Mouse (Mus musculus) forebrain, embryonic 13.5 days (tissue): ENCODE measurements around the gene Tjp1. TPM values are rescaled to one million over a fixed set of nuclear protein-coding genes. Genes with fewer than 3 reads are reported as not detected.

ENCODE experiments used
- ATAC-seq: fragments of 200-750 bp; cut with Nextera tagmentation; 2 replicates; pipeline ENCODE4 v1.8.0; 2017
- H3K27ac ChIP-seq: fragments of 300-500 bp; sonication (generic); 2 replicates; pipeline ENCODE4 v1.5.1; 2015; ENCODE audit warnings: inconsistent platforms, mild to moderate bottlenecking, moderate library complexity
- H3K27me3 ChIP-seq: fragments of 300-500 bp; sonication (generic); 2 replicates; pipeline ENCODE4 v1.6.1; 2015; ENCODE audit warnings: mild to moderate bottlenecking, inconsistent platforms
- H3K36me3 ChIP-seq: fragments of 300-500 bp; sonication (generic); 2 replicates; pipeline ENCODE4 v1.6.1; 2015; ENCODE audit warnings: mild to moderate bottlenecking, inconsistent platforms; ENCODE audit not compliant: poor library complexity, severe bottlenecking
- H3K4me1 ChIP-seq: fragments of 300-500 bp; sonication (generic); 2 replicates; pipeline ENCODE4 v1.6.1; 2015; ENCODE audit warnings: inconsistent platforms
- H3K4me2 ChIP-seq: fragments of 300-500 bp; sonication (generic); 2 replicates; pipeline ENCODE4 v1.6.1; 2015; ENCODE audit warnings: inconsistent platforms, mild to moderate bottlenecking, moderate library complexity
- H3K4me3 ChIP-seq: fragments of 300-500 bp; sonication (generic); 2 replicates; pipeline ENCODE4 v1.5.1; 2015; ENCODE audit warnings: mild to moderate bottlenecking, inconsistent platforms
- H3K9ac ChIP-seq: fragments of 300-500 bp; sonication (generic); 2 replicates; pipeline ENCODE4 v1.6.1; 2015; ENCODE audit warnings: mild to moderate bottlenecking, inconsistent platforms
- H3K9me3 ChIP-seq: fragments of 300-500 bp; sonication (generic); replicated peaks from 2 replicates; pipeline ENCODE4 v1.6.1; 2016; ENCODE audit warnings: inconsistent platforms
- WGBS: fragments of 180-500 bp; shearing (Covaris S2); methylation state at CpG from one replicate; pipeline ENCODE4 v1.1.7; 2015; 5-methylcytosine and 5-hydroxymethylcytosine counted together
- polyA plus RNA-seq: library from polyadenylated mRNA; unstranded; fragments of >200 nt; fragmentation: Nextera tagmentation; extraction: Ambion mirVana; gene quantifications from 2 replicates; pipeline ENCODE4 v1.2.1, GENCODE M21; 2015

Tjp1 gene
- polyA plus RNA-seq, 1 experiment from 2014 or later: 19.9 TPM

DNA sequence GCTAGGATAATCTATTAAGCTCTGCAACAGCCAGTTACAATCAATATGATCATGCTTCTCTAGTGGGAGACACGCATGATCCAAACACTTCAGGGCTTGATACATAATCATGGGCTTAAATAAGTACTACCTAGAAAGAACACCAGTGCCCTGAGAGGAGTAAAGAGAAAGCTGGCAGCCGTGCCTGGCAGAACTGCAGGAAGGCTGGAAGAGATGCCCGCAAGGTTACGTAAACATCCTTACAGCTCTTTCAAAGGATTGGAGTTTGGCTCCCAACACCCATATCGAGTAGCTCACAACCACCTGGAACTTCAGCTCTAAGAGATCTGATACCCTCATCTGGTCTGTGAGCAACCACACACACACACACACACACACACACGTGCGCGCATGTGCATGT is 167.8 kb downstream of the Tjp1 start:
- Histone ChIP-seq H3K27me3 (no peaks in the 10 kb centered on the region), H3K36me3 (no peaks in the 10 kb centered on the region), H3K4me3 (no peak overlapping the region), H3K9me3 (no peaks in the 10 kb centered on the region), H3K27ac (no peak overlapping the region), H3K4me2 (no peak overlapping the region), H3K4me1 (peaks cover 32% of the 10 kb centered on the region), H3K9ac (no peak overlapping the region)
- WGBS: 85% methylated on average over 8 of the region's 8 CpGs
- ATAC-seq: no peak

DNA sequence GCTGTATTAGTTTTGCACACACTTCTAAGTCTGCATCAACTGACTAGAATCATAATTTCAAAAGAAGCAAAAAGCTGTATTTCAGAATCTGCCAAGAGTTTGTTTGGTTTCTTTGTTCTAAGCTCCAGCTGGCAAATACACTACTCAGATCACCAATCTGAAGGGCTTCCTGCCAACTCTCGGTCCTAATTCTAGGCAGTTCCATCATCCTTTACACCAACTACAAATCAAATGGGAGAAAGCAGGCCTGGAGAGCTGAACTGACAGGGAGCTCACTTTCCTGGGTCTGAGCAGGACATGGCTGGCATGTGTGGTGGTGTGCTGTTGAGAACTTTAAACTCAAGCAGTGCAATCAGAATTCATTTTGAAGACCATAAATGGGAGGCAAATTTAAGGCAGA is 170.0 kb downstream of the Tjp1 start:
- Histone ChIP-seq H3K27ac (peak overlapping the region; percentile 48), H3K9ac (no peak overlapping the region), H3K4me2 (no peak overlapping the region), H3K4me1 (peaks cover 32% of the 10 kb centered on the region), H3K27me3 (no peaks in the 10 kb centered on the region), H3K36me3 (no peaks in the 10 kb centered on the region), H3K9me3 (no peaks in the 10 kb centered on the region), H3K4me3 (no peak overlapping the region)
- peak; percentile 63 for ATAC-seq
- 15% methylated on average over 1 of the region's 1 CpGs for WGBS

DNA sequence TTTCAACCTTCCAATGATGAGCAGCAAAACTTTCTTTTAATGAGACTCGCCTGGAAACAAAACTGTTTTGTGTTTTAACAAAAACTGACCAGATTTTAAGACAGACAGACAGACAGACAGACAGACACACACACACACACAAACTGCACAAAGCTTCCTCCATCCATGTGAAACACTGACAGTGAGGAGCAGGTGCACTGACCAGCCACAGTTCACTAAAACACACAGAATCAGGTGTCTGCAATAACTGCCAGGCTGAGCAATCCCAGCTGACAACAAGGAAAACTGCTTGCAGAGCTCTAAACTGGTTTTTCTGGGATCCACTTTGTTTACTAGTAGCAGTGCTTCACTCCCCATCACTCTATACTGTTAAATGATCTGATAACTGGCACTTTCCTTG is 171.4 kb downstream of the Tjp1 start:
- no peak for ATAC-seq
- H3K27me3 ChIP-seq: no peaks in the 10 kb centered on the region
- no peak overlapping the region for H3K4me3 ChIP-seq
- no peak overlapping the region for H3K4me2 ChIP-seq
- WGBS: 65% methylated on average over 1 of the region's 1 CpGs
- peaks cover 32% of the 10 kb centered on the region for H3K4me1 ChIP-seq
- H3K36me3 ChIP-seq: no peaks in the 10 kb centered on the region
- no peak overlapping the region for H3K9ac ChIP-seq
- H3K9me3 ChIP-seq: no peaks in the 10 kb centered on the region
- H3K27ac ChIP-seq: no peak overlapping the region

DNA sequence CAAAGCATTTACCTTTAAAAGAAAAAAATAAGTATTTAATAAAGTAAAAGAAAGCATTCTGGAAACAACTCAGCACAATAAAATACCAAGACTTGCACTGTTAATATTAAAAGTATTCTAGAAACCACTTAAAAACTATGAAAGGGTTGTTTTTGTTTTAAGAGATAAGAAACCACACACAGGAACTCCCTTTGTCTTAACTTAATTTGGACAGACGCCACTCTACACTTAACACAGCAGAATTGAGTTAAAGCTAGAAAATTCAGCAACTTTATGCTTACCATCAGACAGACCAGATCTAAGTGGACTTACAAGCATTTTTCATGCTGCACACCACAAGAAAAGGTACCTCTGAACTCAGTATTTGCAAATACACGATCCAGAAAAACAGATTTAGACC is 172.7 kb downstream of the Tjp1 start:
- WGBS: 74% methylated on average over 2 of the region's 2 CpGs
- Histone ChIP-seq H3K36me3 (no peaks in the 10 kb centered on the region), H3K9ac (no peak overlapping the region), H3K27ac (no peak overlapping the region), H3K4me2 (no peak overlapping the region), H3K9me3 (no peaks in the 10 kb centered on the region), H3K4me3 (no peak overlapping the region), H3K27me3 (no peaks in the 10 kb centered on the region), H3K4me1 (peaks cover 28% of the 10 kb centered on the region)
- ATAC-seq: no peak

DNA sequence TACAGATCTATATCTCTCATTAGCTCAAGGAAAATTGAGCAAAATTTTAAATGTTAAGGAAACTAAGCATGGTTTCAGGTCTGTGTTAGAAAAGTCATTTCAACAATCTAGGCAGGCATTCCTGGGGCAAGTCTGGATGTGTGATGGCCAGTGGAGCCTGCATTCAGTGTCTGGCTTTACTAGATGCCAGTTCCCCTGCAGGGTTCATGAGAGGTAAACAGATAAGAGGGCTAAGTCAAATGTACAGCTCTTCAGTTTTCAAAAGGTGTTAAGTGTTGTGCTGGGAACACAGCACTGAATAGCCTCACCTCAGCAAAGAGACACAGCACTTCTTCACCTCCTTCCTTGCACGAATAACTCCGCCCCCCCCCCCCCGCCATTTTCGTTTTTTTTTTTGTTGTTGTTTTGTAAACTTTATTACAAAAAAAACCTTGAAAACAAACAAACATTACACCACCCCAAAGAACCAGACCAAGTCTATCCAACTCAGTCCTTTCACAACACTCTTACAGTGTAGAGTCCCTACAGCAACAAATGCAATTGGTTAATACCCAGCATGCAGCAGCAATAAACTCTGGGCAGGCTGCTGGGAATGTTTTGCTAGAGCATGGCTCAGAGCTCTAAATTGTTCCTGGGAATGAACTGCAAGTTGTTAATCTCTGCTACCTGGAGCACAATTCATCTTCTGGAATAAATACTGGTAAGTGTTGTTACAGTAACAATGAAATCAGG is 177.1 kb downstream of the Tjp1 start:
- H3K4me2 ChIP-seq: no peak overlapping the region
- no peak overlapping the region for H3K9ac ChIP-seq
- H3K9me3 ChIP-seq: no peaks in the 10 kb centered on the region
- no peaks in the 10 kb centered on the region for H3K4me1 ChIP-seq
- H3K36me3 ChIP-seq: no peaks in the 10 kb centered on the region
- H3K27me3 ChIP-seq: no peaks in the 10 kb centered on the region
- no peak for ATAC-seq
- no peak overlapping the region for H3K27ac ChIP-seq
- no peak overlapping the region for H3K4me3 ChIP-seq
- 83% methylated on average over 4 of the region's 4 CpGs for WGBS

DNA sequence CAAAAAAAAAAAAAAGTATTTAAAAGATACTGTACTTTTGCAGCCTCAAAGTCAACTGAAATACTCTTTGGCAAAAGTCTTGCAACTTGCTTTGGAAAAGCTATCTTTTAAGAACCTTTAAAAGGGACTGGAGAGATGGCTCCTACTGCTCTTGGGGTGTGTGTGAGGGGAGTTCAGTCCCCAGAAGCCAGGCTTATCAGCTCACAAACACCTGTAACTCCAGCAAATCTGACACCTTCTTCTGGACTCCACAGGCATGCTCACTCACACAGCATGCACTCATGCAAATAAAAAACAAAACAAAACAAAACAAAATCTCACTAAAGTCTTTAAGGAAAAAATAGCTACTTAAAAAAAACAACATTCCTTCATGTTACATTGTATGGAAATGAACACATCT is 179.0 kb downstream of the Tjp1 start:
- Histone ChIP-seq H3K27ac (no peak overlapping the region), H3K4me1 (no peaks in the 10 kb centered on the region), H3K4me3 (no peak overlapping the region), H3K36me3 (no peaks in the 10 kb centered on the region), H3K4me2 (no peak overlapping the region), H3K9ac (no peak overlapping the region), H3K9me3 (no peaks in the 10 kb centered on the region), H3K27me3 (no peaks in the 10 kb centered on the region)
- ATAC-seq: no peak

DNA sequence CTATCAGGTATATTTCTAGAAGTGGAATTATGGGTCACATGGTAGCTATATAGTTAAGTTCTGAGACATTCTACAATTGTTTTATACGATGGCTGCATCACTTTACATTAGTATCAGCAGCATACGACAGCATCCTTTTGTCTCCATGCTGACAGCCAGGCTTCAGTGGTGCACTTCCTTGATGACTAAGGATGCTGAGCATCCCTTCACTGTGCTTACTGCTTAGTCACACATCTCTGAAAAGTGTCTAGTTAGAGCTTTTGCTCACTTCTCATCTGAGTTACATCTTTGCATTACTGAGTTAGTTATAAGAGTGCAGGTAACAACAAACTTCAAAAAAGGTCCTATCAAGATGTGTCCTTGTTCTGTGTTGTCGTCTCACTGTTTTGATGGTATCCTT is 182.3 kb downstream of the Tjp1 start:
- no peak overlapping the region for H3K4me2 ChIP-seq
- ATAC-seq: no peak
- H3K36me3 ChIP-seq: no peaks in the 10 kb centered on the region
- H3K9me3 ChIP-seq: no peaks in the 10 kb centered on the region
- no peak overlapping the region for H3K27ac ChIP-seq
- no peak overlapping the region for H3K4me3 ChIP-seq
- no peak overlapping the region for H3K9ac ChIP-seq
- WGBS: 80% methylated on average over 3 of the region's 3 CpGs
- no peaks in the 10 kb centered on the region for H3K4me1 ChIP-seq
- no peaks in the 10 kb centered on the region for H3K27me3 ChIP-seq

DNA sequence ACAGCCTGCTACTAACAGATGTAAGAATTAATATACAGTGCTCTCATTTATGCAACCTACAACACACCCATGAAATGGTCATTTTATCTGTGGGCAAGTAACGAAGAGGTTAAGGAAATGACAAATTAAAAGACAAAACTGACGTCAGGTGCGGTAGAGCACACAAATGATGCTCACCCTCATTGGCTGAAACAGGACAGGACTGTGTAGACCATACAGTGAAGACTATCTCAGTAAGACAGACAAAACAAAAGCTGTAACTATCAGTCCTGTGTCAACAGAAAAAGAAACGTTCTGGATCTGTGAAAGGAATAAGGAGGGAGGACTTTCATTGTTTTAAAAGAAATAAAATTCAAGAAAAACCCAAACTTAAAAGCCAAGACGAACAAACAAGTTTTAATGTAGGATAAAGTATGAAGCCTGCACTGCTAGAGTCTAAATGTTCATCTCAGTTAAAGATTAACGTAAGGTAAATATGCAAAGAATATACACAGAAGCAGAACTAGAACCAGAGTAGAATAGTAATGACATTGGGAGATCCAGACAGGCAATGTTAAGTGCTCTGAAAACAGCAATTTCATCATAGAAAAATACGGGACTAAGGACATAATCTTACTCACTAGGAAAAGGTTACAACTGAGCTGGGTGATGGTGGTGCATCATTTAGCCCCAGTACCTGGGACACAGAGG is 189.9 kb downstream of the Tjp1 start:
- no peak overlapping the region for H3K27ac ChIP-seq
- 93% methylated on average over 7 of the region's 7 CpGs for WGBS
- H3K4me3 ChIP-seq: no peak overlapping the region
- no peak for ATAC-seq
- no peaks in the 10 kb centered on the region for H3K27me3 ChIP-seq
- H3K4me1 ChIP-seq: no peaks in the 10 kb centered on the region
- peaks cover 39% of the 10 kb centered on the region for H3K36me3 ChIP-seq
- no peaks in the 10 kb centered on the region for H3K9me3 ChIP-seq
- H3K9ac ChIP-seq: no peak overlapping the region
- H3K4me2 ChIP-seq: no peak overlapping the region

DNA sequence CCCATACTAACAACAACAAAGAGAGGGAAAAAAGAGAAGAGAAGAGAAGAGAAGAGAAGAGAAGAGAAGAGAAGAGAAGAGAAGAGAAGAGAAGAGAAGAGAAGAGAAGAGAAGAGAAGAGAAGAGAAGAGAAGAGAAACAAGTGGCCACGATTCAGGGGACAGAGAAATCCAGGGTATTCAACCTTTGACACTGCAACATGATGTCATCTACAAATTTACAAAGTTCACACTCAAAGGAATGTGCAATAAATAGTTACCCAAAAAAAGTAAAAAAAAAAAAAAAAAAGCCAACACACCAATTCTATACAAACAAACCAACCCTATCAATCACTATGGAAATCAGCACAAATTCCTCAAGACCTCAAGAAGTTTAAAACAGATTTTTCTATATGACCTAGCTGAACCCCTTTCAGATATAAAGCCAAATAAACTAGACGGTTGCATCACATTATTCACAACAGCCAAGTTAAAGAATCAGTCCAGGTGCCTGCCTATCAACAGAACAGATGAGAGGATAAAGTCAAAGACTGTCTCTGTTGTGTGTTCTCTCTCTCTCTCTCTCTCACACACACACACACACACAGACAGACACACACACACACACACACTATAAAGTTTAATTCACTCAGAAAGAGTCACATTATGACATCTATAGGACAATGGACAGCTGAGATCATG is 194.4 kb downstream of the Tjp1 start:
- ATAC-seq: no peak
- 84% methylated on average over 2 of the region's 2 CpGs for WGBS
- no peak overlapping the region for H3K4me2 ChIP-seq
- no peaks in the 10 kb centered on the region for H3K27me3 ChIP-seq
- H3K36me3 ChIP-seq: peaks cover 39% of the 10 kb centered on the region
- H3K4me3 ChIP-seq: no peak overlapping the region
- no peak overlapping the region for H3K27ac ChIP-seq
- H3K4me1 ChIP-seq: no peaks in the 10 kb centered on the region
- H3K9ac ChIP-seq: no peak overlapping the region
- no peaks in the 10 kb centered on the region for H3K9me3 ChIP-seq

DNA sequence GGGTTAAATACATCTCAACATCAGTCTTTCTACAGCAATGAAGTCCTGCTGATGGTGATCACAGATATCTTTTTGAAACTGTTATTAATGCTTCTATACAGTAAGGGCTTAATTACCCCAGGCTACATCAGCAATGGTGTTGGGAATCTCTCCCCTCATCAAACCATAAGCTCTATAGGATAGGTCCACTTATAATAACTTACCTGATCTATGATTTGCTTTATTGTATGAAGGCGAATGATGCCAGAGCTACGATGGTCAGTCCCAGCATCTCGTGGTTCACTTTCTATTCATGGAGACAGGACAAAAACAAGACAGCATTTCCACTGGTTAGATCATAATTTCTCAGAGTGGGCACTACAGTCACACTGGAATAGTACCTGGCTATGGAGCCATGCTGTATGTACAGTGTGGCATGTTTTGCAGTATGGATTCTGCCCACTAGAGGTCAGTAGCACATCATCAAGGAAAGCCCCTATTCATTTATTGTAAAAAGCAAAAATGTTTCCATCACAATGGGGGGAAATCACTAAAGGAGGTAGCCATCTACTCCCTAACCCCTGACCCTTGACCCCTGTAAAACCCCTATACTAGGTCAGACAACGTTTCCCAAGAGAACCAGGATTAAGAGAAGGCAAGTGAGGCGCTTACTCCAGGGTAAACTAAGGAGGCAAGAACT is 208.4 kb downstream of the Tjp1 start:
- Histone ChIP-seq H3K9me3 (no peaks in the 10 kb centered on the region), H3K36me3 (peaks cover 36% of the 10 kb centered on the region), H3K27me3 (no peaks in the 10 kb centered on the region), H3K9ac (no peak overlapping the region), H3K4me2 (no peak overlapping the region), H3K27ac (no peak overlapping the region), H3K4me1 (no peaks in the 10 kb centered on the region), H3K4me3 (no peak overlapping the region)
- peak; percentile 87 for ATAC-seq
- WGBS: 73% methylated on average over 5 of the region's 5 CpGs

DNA sequence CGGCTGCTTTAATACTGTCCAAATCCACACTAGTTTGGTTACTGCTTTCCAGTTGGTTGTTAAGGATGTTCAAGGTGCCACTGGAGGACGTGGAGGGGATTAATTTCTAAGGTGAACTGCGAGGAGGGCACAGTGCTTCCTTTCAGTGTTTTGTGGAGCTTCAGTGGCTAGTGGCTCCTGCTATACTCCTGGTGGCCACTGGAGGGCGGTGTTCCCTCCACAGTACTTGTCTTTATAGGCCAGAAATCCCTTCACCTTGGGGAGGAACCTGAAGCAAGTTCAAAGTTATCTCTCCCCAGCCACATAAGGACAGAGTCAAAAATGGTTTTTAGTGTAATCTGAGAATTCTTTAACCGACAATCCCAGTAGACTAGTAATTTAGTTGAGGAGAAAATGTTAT is 210.2 kb downstream of the Tjp1 start:
- no peaks in the 10 kb centered on the region for H3K27me3 ChIP-seq
- 0 out of 2 replicates have a peak, but pooled peaks have one; percentile 16 for ATAC-seq
- no peak overlapping the region for H3K4me2 ChIP-seq
- H3K9me3 ChIP-seq: no peaks in the 10 kb centered on the region
- WGBS: 38% methylated on average over 5 of the region's 5 CpGs
- H3K4me3 ChIP-seq: no peak overlapping the region
- H3K36me3 ChIP-seq: peaks cover 48% of the 10 kb centered on the region
- H3K4me1 ChIP-seq: no peaks in the 10 kb centered on the region
- H3K27ac ChIP-seq: no peak overlapping the region
- no peak overlapping the region for H3K9ac ChIP-seq

DNA sequence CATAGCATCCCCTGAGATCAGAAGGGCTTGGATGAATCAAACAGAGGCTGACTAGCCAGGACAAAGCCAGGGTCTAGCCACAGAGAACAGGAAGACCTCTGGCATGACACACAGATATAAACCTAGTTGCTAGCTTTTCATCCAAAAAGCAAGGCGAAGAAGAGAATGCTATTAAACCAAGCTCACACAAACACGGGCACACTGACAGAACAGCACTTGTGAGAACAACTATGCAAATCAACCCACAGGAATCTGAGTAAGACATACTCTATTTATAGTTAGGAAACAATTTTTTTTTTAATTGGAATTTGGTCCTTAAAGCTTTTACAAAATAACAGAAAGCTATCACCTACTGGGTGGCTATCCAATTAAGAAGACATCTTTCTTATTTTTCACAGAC is 212.4 kb downstream of the Tjp1 start:
- ATAC-seq: no peak
- peaks cover 57% of the 10 kb centered on the region for H3K36me3 ChIP-seq

More for the DNA sequence above, 212.4 kb downstream of the Tjp1 start:
- Histone ChIP-seq H3K27ac (no peak overlapping the region), H3K4me2 (no peak overlapping the region), H3K9me3 (no peaks in the 10 kb centered on the region), H3K4me3 (no peak overlapping the region), H3K9ac (no peak overlapping the region), H3K27me3 (no peaks in the 10 kb centered on the region), H3K4me1 (no peaks in the 10 kb centered on the region)
- WGBS: 93% methylated on average over 2 of the region's 2 CpGs
